Mouse (Mus musculus) right cerebral cortex, postnatal 36 days (tissue): ENCODE results near the gene Scn1a.

Experiments
- DNase-seq, 2 experiments: peaks; one replicate each; pipeline ENCODE4 v3.0.0; 2022; ENCODE audit warnings: low spot score in 2 of 2, mixed read lengths in 1 of 2

Scn1a gene

DNA sequence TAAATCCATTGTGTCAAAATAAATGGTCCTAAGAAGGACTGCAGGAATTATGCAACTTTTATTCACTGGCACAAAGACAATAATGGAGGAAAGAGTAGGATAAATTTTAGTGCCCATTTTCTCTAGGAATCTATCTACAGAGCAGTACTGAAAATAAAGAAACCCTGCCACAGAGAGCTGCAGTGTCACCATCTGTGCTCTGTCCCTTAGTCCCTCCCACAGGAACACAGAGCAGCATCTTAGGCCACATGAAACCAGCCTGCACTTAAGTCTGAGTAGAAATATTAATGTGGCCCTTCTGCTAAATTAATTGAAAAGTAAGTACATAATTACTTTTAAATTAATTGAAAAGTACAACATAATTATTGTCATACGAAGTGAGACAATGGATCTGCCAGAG, 196.6 kb downstream of the Scn1a start:
- no peak for DNase-seq

DNA sequence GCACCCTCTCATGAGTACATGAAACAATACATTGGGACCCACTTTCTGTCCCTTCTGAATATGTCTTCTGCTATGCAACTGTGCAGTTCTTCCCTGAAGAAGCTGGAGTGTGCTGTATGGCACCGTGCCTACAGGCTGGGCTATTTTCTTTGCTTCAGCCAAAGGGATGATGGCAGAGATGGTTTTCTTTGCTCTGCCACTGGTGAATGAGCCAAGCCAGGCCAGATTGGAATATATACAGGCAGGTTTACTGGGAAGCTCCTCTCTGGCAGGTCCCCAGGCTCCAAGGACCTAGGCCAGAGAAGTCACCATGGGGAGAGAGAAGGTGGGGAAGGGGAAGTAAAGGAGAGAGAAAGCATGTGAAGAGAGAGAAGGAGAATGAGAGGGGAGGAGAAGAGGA, 200.3 kb downstream of the Scn1a start:
- DNase-seq = no peak

DNA sequence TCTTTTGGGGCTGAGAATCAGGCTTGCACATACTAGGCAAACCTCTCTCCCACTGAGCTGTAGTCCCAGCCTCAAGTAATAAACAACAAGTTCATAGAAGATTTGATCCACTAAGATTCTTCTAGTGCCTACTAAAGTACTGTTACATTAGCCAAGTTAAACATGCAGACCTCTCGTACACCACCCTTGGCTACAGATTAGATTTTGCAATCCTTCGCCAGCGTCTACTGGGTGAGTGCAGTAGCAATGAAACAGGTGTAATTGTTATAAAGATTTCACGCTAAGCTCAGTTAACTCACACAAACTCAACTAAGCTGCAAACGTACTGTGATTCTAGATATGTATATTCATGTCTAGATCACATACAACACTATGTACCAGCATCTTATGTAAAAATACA, 201.8 kb downstream of the Scn1a start:
- DNase-seq = no peak

DNA sequence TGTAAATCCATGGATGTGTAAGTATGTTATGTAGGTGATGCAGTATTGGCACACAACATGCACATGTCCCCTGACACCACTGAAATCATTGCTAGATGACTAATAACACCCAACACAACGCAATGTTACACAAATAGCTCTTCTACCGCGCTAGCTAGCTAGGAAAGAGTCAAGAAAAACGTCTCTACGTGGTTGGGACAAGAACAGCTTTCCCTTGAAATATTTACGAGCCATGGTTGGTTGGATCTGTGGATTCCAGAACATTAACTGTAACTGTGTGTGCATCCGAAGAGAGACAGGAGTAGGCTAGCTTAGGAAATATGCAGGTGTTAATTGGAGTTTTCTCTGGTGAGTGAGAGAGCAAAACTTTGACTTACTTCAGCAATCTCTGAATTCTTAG, 219.7 kb downstream of the Scn1a start:
- no peak for DNase-seq
